Mouse (Mus musculus): ENCODE results near the gene Prps1l3. TPM values are rescaled to one million over a fixed set of nuclear protein-coding genes. Genes with fewer than 3 reads are reported as not detected.

The Prps1l3 gene
- polyA plus RNA-seq, 1 experiment, result 10.8 TPM

DNA sequence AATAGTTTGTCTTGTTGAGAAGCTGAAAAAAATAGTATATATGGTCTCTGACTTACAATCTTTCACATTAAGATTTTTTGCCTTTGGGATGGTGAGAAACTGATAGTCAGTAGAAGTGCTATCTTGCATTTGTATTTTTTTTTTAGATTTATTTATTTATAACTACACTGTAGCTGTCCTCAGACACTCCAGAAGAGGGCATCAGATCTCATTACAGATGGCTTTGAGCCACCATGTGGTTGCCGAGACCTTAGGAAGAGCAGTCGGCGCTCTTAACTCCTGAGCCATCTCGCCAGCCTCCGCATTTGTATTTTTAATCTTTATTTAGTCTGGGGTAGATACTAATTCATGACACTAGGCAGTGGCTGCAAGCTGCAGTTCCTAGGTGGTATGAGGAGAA is 3.2 kb downstream of the Prps1l3 start:
- DNase-seq (ENCODE audit: extremely low spot score in 1 of 2, low spot score in 1 of 2), result no peak

- no peak for DNase-seq (ENCODE audit: extremely low spot score in 1 of 2, low spot score in 1 of 2)
Observed at GRCm38 (mm10) chr12:57243671-57244495, 13.7 kb downstream of the Prps1l3 start.

DNA sequence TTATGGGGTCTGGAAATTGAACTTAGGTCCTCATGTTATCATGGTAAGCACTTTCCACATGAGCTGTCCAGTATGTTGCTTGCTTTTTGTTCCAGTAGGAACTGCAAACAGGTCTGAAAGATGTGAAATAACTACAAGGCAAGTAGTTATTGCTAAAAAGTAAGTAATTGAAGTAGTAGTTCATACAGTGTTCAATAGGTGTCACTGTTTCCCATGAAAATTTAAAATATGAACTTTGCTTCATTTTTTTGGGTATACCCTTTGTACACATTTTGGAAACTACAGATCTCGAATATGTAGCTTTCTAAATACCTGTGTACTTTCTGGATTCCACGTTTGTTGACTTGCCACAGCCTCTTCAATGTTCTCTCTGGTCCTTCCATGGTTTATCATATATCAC is 28.4 kb downstream of the Prps1l3 start:
- no peak for DNase-seq (ENCODE audit: extremely low spot score in 1 of 2, low spot score in 1 of 2)

GRCm38 (mm10) chr12:57275456-57275855 is 45.2 kb downstream of the Prps1l3 start:
- DNase-seq (ENCODE audit: extremely low spot score in 1 of 2, low spot score in 1 of 2), result no peak

DNA sequence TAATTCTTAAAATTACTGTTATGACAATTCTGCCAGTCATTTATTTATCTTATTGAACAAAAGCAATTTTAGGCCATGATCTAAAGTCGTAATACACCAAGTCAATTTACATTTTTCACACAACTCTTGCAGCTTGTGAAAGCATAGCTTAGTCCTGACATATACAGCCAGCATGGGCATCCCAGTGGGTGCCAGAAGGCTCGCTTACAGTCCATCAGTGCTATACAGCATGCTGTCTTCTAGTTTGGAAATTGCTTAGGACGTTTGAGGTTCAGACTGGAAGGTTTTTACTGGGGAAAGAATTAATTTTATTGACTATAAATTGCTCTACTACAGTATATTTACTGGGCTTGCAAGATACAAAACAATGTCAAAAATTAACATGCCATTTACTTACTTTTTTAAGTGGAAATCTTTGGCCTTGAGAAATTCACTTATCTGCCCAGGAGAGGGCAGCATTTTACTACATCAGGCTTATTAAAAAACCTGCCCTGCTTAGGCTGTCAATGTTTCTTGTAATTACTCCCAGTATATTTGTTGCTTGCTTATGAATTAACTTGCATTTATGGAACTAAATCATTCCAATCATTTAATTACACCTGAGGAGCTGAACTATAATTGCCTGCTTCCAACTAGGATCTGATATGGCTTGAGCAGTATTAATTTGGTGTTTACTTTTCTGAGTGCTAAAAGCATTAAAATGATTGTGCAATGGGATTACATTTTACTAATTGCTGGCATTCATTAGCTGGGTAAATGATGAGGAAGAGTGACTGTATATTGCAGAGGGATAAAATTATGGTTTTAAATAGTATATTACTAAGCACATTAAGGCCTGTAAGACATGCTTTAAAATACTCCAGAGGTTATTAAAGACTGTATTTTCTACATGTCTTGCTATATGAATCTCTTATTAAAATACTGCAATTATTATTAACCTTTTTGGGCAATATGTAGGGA is 51.2 kb downstream of the Prps1l3 start:
- peak in 1 of 2 experiments; percentile 69 for DNase-seq (ENCODE audit: extremely low spot score in 1 of 2, low spot score in 1 of 2)

- DNase-seq (ENCODE audit: extremely low spot score in 1 of 2, low spot score in 1 of 2), result no peak
Observed at GRCm38 (mm10) chr12:57285303-57286059, 55.3 kb downstream of the Prps1l3 start.

Other genes starting within 250 kb of the Prps1l3 start
- gene Slc25a21, start 32.9 kb upstream of the Prps1l3 start, polyA plus RNA-seq (2012; rRNA removed), result 0.54 and 0.65 TPM in 2 replicates
- 3.9 and 4.3 TPM in 2 replicates for gene Mipol1, start within 50 bp of the Prps1l3 start, polyA plus RNA-seq (2012; rRNA removed)

All from frontal cortex, adult 2 months (tissue).